Mouse (Mus musculus): ENCODE data around the gene Emx2. TPM values are rescaled to one million over a fixed set of nuclear protein-coding genes. Genes with fewer than 3 reads are reported as not detected.

Gene Emx2
- polyA plus RNA-seq, 1 experiment from 2014 or later = not detected

GRCm38 (mm10) chr19:59467413-59468064 lies 9.4 kb downstream of the Emx2 start:
- DNase-seq (ENCODE audit: low spot score) (no peak), ATAC-seq (ENCODE audit: low FRiP score) (no peak)
- no peaks in the 10 kb centered on the region for H3K36me3 ChIP-seq (replicated peaks; ENCODE audit: control insufficient read depth, insufficient read depth)
- no peak overlapping the region for H3K9ac ChIP-seq
- H3K27me3 ChIP-seq (ENCODE audit: control insufficient read depth, insufficient read depth, low read length) = peaks cover 100% of the 10 kb centered on the region
- H3K4me1 ChIP-seq (replicated peaks; ENCODE audit: control insufficient read depth, insufficient read depth, low read length) = peaks cover 10% of the 10 kb centered on the region; the same call in 1 of the 2 replicates
- WGBS = 1% methylated on average over 23 of the region's 23 CpGs
- H3K4me3 ChIP-seq (replicated peaks; ENCODE audit: low read length) = no peak overlapping the region
- H3K9me3 ChIP-seq (ENCODE audit: control insufficient read depth, low read length) = no peaks in the 10 kb centered on the region
- H3K27ac ChIP-seq = no peak overlapping the region
- no peak overlapping the region for H3K4me2 ChIP-seq (replicated peaks)

- WGBS = 2% methylated on average over 25 of the region's 27 CpGs
- peaks cover 10% of the 10 kb centered on the region; the same call in 1 of the 2 replicates for H3K4me1 ChIP-seq (replicated peaks; ENCODE audit: control insufficient read depth, insufficient read depth, low read length)
- no peak overlapping the region for H3K4me3 ChIP-seq (replicated peaks; ENCODE audit: low read length)
- H3K27me3 ChIP-seq (ENCODE audit: control insufficient read depth, insufficient read depth, low read length) = peaks cover 100% of the 10 kb centered on the region
- H3K4me2 ChIP-seq (replicated peaks) = no peak overlapping the region
- no peak overlapping the region for H3K27ac ChIP-seq
- no peak for DNase-seq (ENCODE audit: low spot score)
- no peak for ATAC-seq (ENCODE audit: low FRiP score)
- H3K36me3 ChIP-seq (replicated peaks; ENCODE audit: control insufficient read depth, insufficient read depth) = no peaks in the 10 kb centered on the region
- no peak overlapping the region for H3K9ac ChIP-seq
- H3K9me3 ChIP-seq (ENCODE audit: control insufficient read depth, low read length) = no peaks in the 10 kb centered on the region
Observed at GRCm38 (mm10) chr19:59468065-59468810, 10.1 kb downstream of the Emx2 start.

- H3K9ac ChIP-seq = no peak overlapping the region
Observed at GRCm38 (mm10) chr19:59469035-59469949, 11.1 kb downstream of the Emx2 start.

GRCm38 (mm10) chr19:59470074-59470630 lies 12.0 kb downstream of the Emx2 start:
- Histone ChIP-seq H3K27ac (no peak overlapping the region), H3K4me1 (replicated peaks; ENCODE audit: control insufficient read depth, insufficient read depth, low read length) (peaks cover 10% of the 10 kb centered on the region; the same call in 1 of the 2 replicates), H3K9ac (no peak overlapping the region), H3K27me3 (ENCODE audit: control insufficient read depth, insufficient read depth, low read length) (peaks cover 84% of the 10 kb centered on the region), H3K9me3 (ENCODE audit: control insufficient read depth, low read length) (no peaks in the 10 kb centered on the region), H3K4me2 (replicated peaks) (no peak overlapping the region), H3K4me3 (replicated peaks; ENCODE audit: low read length) (no peak overlapping the region), H3K36me3 (replicated peaks; ENCODE audit: control insufficient read depth, insufficient read depth) (no peaks in the 10 kb centered on the region)
- ATAC-seq (ENCODE audit: low FRiP score) = no peak
- DNase-seq (ENCODE audit: low spot score) = no peak
- 6% methylated on average over 11 of the region's 11 CpGs for WGBS

More at GRCm38 (mm10) chr19:59469035-59469949, 11.1 kb downstream of the Emx2 start:
- peak overlapping the region; percentile 19 for H3K4me3 ChIP-seq (replicated peaks; ENCODE audit: low read length)
- H3K27ac ChIP-seq = no peak overlapping the region
- H3K27me3 ChIP-seq (ENCODE audit: control insufficient read depth, insufficient read depth, low read length) = peaks cover 92% of the 10 kb centered on the region
- peak; percentile 65; the same call in 1 of the 2 replicates for ATAC-seq (ENCODE audit: low FRiP score)
- peak overlapping the region; percentile 42 for H3K4me2 ChIP-seq (replicated peaks)
- under 1% methylated on average over 35 of the region's 35 CpGs for whole genome bisulfite sequencing
- no peaks in the 10 kb centered on the region for H3K36me3 ChIP-seq (replicated peaks; ENCODE audit: control insufficient read depth, insufficient read depth)
- H3K4me1 ChIP-seq (replicated peaks; ENCODE audit: control insufficient read depth, insufficient read depth, low read length) = peaks cover 10% of the 10 kb centered on the region; the same call in 1 of the 2 replicates
- H3K9me3 ChIP-seq (ENCODE audit: control insufficient read depth, low read length) = no peaks in the 10 kb centered on the region
- DNase-seq (ENCODE audit: low spot score) = peak; percentile 59

GRCm38 (mm10) chr19:59470913-59471312 lies 12.7 kb downstream of the Emx2 start:
- 0 out of 2 replicates have a peak overlapping the region, but pooled peaks have one; percentile 1 for H3K4me2 ChIP-seq (replicated peaks)
- peaks cover 76% of the 10 kb centered on the region for H3K27me3 ChIP-seq (ENCODE audit: control insufficient read depth, insufficient read depth, low read length)
- DNase-seq (ENCODE audit: low spot score) = no peak
- ATAC-seq (ENCODE audit: low FRiP score) = no peak
- no peak overlapping the region for H3K4me3 ChIP-seq (replicated peaks; ENCODE audit: low read length)
- no peaks in the 10 kb centered on the region for H3K36me3 ChIP-seq (replicated peaks; ENCODE audit: control insufficient read depth, insufficient read depth)
- H3K27ac ChIP-seq = no peak overlapping the region
- H3K9me3 ChIP-seq (ENCODE audit: control insufficient read depth, low read length) = no peaks in the 10 kb centered on the region
- no peak overlapping the region for H3K9ac ChIP-seq
- 2% methylated on average over 13 of the region's 13 CpGs for WGBS
- peaks cover 10% of the 10 kb centered on the region; the same call in 1 of the 2 replicates for H3K4me1 ChIP-seq (replicated peaks; ENCODE audit: control insufficient read depth, insufficient read depth, low read length)

- Histone ChIP-seq H3K9me3 (ENCODE audit: control insufficient read depth, low read length) (no peaks in the 10 kb centered on the region), H3K4me3 (replicated peaks; ENCODE audit: low read length) (no peak overlapping the region), H3K36me3 (replicated peaks; ENCODE audit: control insufficient read depth, insufficient read depth) (no peaks in the 10 kb centered on the region), H3K27ac (no peak overlapping the region), H3K4me1 (replicated peaks; ENCODE audit: control insufficient read depth, insufficient read depth, low read length) (peaks cover 10% of the 10 kb centered on the region; the same call in 1 of the 2 replicates), H3K4me2 (replicated peaks) (no peak overlapping the region), H3K27me3 (ENCODE audit: control insufficient read depth, insufficient read depth, low read length) (peaks cover 57% of the 10 kb centered on the region), H3K9ac (no peak overlapping the region)
- DNase-seq (ENCODE audit: low spot score) = no peak
- no peak for ATAC-seq (ENCODE audit: low FRiP score)
- 85% methylated on average over 2 of the region's 2 CpGs for WGBS
Observed at GRCm38 (mm10) chr19:59472844-59473243, 14.7 kb downstream of the Emx2 start.

GRCm38 (mm10) chr19:59479912-59480311 lies 21.7 kb downstream of the Emx2 start:
- Histone ChIP-seq H3K4me3 (replicated peaks; ENCODE audit: low read length) (no peak overlapping the region), H3K4me2 (replicated peaks) (no peak overlapping the region), H3K9me3 (ENCODE audit: control insufficient read depth, low read length) (no peaks in the 10 kb centered on the region), H3K27ac (no peak overlapping the region), H3K9ac (no peak overlapping the region), H3K36me3 (replicated peaks; ENCODE audit: control insufficient read depth, insufficient read depth) (no peaks in the 10 kb centered on the region), H3K27me3 (ENCODE audit: control insufficient read depth, insufficient read depth, low read length) (no peaks in the 10 kb centered on the region), H3K4me1 (replicated peaks; ENCODE audit: control insufficient read depth, insufficient read depth, low read length) (no peaks in the 10 kb centered on the region)
- ATAC-seq (ENCODE audit: low FRiP score) = no peak
- 83% methylated on average over 3 of the region's 3 CpGs for WGBS
- no peak for DNase-seq (ENCODE audit: low spot score)

GRCm38 (mm10) chr19:59480563-59480962 lies 22.4 kb downstream of the Emx2 start:
- DNase-seq (ENCODE audit: low spot score) (no peak), ATAC-seq (ENCODE audit: low FRiP score) (no peak)
- Histone ChIP-seq H3K9me3 (ENCODE audit: control insufficient read depth, low read length) (no peaks in the 10 kb centered on the region), H3K4me2 (replicated peaks) (no peak overlapping the region), H3K4me3 (replicated peaks; ENCODE audit: low read length) (no peak overlapping the region), H3K36me3 (replicated peaks; ENCODE audit: control insufficient read depth, insufficient read depth) (no peaks in the 10 kb centered on the region), H3K27ac (no peak overlapping the region), H3K4me1 (replicated peaks; ENCODE audit: control insufficient read depth, insufficient read depth, low read length) (no peaks in the 10 kb centered on the region), H3K27me3 (ENCODE audit: control insufficient read depth, insufficient read depth, low read length) (no peaks in the 10 kb centered on the region), H3K9ac (no peak overlapping the region)
- WGBS = 87% methylated on average over 3 of the region's 3 CpGs

Data from hindbrain, embryonic 14.5 days (tissue).